Mouse (Mus musculus) spleen, adult 2 months (tissue): Measurements from ENCODE around the gene Abhd8.

ENCODE experiments used
- CTCF ChIP-seq: fragments of 200-500 bp; IDR thresholded peaks from 2 replicates; pipeline ENCODE4 v1.5.1; 2011; ENCODE audit warnings: mild to moderate bottlenecking, inconsistent platforms; ENCODE audit not compliant: insufficient read depth, insufficient read length, insufficient replicate concordance; ENCODE audit errors: extremely low read depth
- POLR2A ChIP-seq: fragments of 200-500 bp; IDR thresholded peaks from 2 replicates; pipeline ENCODE4 v1.6.1; 2011; ENCODE audit warnings: low read depth, low read length, inconsistent platforms

- no peak for TF ChIP-seq CTCF
- no peak for TF ChIP-seq POLR2A
Observed at GRCm38 (mm10) chr8:71454668-71455067, 8.8 kb downstream of the Abhd8 start.
